Mouse (Mus musculus) subcutaneous adipose tissue, adult 2 months (tissue): ENCODE data around the gene Syna. TPM values are rescaled to one million over a fixed set of nuclear protein-coding genes. Genes with fewer than 3 reads are reported as not detected.

Experiments
- polyA plus RNA-seq: library from polyadenylated mRNA; depleted of rRNA; stranded (reverse); fragments of >200 nt; gene quantifications from 2 replicates; pipeline ENCODE4 v1.2.3, GENCODE M21; 2012; ENCODE audit warnings: low replicate concordance; rRNA removed

Gene Syna
- not detected in 2 replicates for polyA plus RNA-seq

DNA sequence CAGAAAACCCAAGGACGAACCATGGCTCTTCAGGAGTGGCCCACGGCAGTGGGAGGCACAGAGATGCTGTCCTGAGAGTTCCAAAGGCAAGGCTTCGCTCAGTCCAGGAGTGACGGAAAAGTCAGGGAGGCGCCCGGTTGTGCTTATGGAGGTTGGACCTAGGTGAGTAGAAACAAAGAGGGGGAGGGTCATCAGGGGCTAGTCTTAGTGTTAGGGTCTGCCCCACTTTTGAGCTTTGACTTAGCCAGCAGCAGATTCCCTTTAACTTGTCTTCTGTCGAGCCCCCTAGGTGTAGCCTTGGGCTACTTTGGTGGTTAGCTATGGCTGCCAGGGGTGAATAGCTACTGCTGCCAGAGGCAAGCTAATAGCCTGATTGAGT, at the start of gene Syna:
Gene Syna (minus strand): TSS at position 101 of the 379 bp plus-strand sequence.

DNA sequence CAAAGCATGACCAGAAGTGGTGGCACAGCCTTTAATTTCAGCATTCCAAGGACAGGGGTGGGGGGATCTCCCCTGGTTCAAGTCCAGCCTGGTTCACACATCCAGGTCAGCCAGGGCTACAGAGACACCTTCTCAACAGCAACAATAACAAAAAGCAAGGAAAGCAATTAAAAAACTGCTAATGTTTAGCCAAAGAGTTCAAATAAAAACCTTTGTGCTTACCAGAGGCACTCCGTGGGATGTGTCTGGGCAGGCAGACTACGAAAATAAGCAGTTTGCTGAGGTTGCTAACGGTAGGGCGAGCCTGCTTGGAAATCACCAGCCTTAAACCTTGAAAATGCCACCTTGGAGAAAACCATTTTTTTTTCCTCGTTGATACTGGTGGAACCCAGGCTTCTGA, 21.2 kb upstream of the Syna start, which contains the start of gene Rfc2:
Gene Rfc2 (plus strand): TSS at position 221 of the 400 bp plus-strand sequence.

DNA sequence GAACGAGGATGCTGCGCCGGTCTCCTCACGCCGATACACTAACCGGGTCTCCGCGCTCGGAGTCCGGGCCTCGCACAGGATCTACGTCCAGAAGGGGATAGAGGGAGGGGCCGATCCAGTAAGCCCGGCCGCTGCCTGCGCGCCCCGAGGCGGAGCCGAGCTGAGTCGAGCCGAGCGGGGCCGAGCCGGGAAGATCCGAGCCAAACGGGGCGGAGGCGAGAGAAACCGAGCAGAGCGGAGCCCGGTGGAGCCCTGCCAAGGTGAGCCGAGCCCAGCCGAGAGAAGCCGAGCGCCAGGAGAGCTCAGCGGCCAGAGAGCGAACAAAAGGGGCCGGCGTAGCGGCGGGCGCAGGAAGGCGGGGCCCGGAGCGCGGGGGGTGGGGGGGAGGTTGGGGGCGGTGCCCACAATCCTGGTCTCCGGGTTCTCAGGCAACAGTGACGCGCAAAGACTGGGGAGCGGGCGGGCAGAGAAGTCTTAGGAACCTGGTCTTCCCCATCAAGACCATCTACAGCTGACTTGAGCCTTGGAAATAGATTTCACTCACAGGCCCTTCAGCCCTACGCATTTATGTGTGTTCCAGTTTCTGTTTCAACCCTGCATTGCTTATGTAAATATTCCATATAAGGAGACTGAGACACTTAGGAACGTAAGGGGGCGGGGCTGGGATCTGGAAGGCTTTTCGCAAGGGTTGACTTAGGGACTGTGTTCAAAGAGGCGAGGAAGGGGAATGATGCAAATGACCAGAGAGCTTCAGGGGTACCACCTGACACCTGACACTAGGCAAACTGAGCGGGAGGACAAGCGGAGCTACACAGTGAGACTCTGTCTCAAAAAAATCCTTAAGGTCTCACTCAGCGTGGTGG, 7.6 kb downstream of the Syna start, which contains the start of gene Clip2:
Gene Clip2 (minus strand): TSS at position 325 of the 863 bp plus-strand sequence.

Other genes starting within 250 kb of the Syna start
- 70.2 and 101 TPM in 2 replicates for gene Gtf2i, start 245.4 kb downstream of the Syna start, polyA plus RNA-seq
- 35.8 and 50.9 TPM in 2 replicates for gene Gtf2ird1, start 103.5 kb downstream of the Syna start, polyA plus RNA-seq
- 16.7 and 31.3 TPM in 2 replicates for gene Clip2, start 7.7 kb downstream of the Syna start, polyA plus RNA-seq
- 38.9 and 85.9 TPM in 2 replicates for gene Rfc2, start 21.2 kb upstream of the Syna start, polyA plus RNA-seq
- gene Lat2, start 54.9 kb upstream of the Syna start, polyA plus RNA-seq: 6.6 and 13.8 TPM in 2 replicates
- gene Eif4h, start 79.3 kb upstream of the Syna start, polyA plus RNA-seq: 199 and 292 TPM in 2 replicates
- 16.5 and 29.6 TPM in 2 replicates for gene Limk1, start 128.4 kb upstream of the Syna start, polyA plus RNA-seq
- gene Eln, start 187.2 kb upstream of the Syna start, polyA plus RNA-seq: 185 and 255 TPM in 2 replicates